Comparison of ENCODE assay signal across 11 mouse cellular contexts in the genomic region with DNA sequence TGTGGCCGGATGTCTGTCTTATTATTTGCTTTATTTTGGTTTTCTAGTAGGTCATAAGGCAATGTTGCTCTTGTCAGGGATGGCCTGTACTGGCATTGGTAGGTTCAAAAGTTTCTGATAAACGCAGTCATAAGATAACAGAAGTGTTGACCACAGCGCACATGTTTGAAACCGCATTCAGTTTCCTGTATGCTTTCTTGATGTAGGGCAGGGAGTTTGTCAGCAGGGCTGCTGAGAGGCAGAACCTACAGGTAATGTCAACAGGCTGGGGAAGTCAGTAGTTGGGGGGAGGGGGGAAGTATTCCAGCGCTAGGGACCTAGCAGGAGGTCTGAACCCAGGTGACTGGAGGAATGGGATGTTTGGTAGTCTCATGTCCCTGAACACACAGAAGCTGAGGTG. TPM values are rescaled to one million over a fixed set of nuclear protein-coding genes. Genes with fewer than 3 reads are reported as not detected.
DNase-seq lines count a peak whose midpoint lies in the region; ATAC-seq and TF ChIP-seq lines count a peak whose summit lies in the region.
"Had no signal": no experiment of that assay in that cellular context is flagged by ENCODE, and none has a peak within 500 bp of the region (broad histone marks: within the 10 kb centered on the region; RNA-seq: fewer than 3 reads in every experiment).

No protein-coding gene starts in this region.

- peaks cover 8% of the 10 kb centered on the region; the same call in 1 of the 2 replicates for H3K4me1 ChIP-seq in heart, postnatal 0 days (ENCODE audit: control insufficient read depth, insufficient read depth)
- H3K4me1 ChIP-seq in liver, embryonic 15.5 days (replicated peaks), result peaks cover 48% of the 10 kb centered on the region
- H3K4me1 ChIP-seq in stomach, postnatal 0 days (replicated peaks; ENCODE audit: control insufficient read depth, insufficient read depth), result no peaks in the 10 kb centered on the region
- peaks cover 9% of the 10 kb centered on the region for H3K4me1 ChIP-seq in forebrain, embryonic 16.5 days (replicated peaks; ENCODE audit: control insufficient read depth, insufficient read depth, low read length)

- no peaks in the 10 kb centered on the region for H3K9me3 ChIP-seq in heart, postnatal 0 days (replicated peaks; ENCODE audit: control insufficient read depth, low read length)
- no peaks in the 10 kb centered on the region for H3K9me3 ChIP-seq in liver, embryonic 15.5 days (replicated peaks)
- H3K9me3 ChIP-seq in stomach, postnatal 0 days (ENCODE audit: control insufficient read depth, low read length), result no peaks in the 10 kb centered on the region
- H3K9me3 ChIP-seq in forebrain, embryonic 16.5 days (ENCODE audit: control insufficient read depth, low read length), result no peaks in the 10 kb centered on the region

- no peak for TF ChIP-seq EP300 in heart, postnatal 0 days (IDR thresholded peaks at IDR 0.05; ENCODE audit: low read depth)
- no peak for TF ChIP-seq EP300 in stomach, postnatal 0 days (optimal IDR thresholded peaks at IDR 0.05)

- H3K27me3 ChIP-seq in heart, postnatal 0 days (ENCODE audit: control insufficient read depth, insufficient read depth, low read length), result no peaks in the 10 kb centered on the region
- no peaks in the 10 kb centered on the region for H3K27me3 ChIP-seq in liver, embryonic 15.5 days
- H3K27me3 ChIP-seq in stomach, postnatal 0 days (ENCODE audit: control insufficient read depth, insufficient read depth, low read length), result no peaks in the 10 kb centered on the region
- H3K27me3 ChIP-seq in forebrain, embryonic 16.5 days (replicated peaks; ENCODE audit: control insufficient read depth, insufficient read depth, low read length), result no peaks in the 10 kb centered on the region
- H3K27me3 ChIP-seq: CH12.LX had no signal

- no peak for DNase-seq in heart, postnatal 0 days (ENCODE audit: low spot score)
- DNase-seq in heart, adult 8-10 months (ENCODE audit: low spot score), result no peak
- DNase-seq in stomach, postnatal 0 days (ENCODE audit: low spot score), result peak; percentile 61
- no peak for DNase-seq in adrenal gland, postnatal 14 days
- DNase-seq in frontal cortex, adult 2 months (ENCODE audit: extremely low spot score in 1 of 2, low spot score in 1 of 2), result no peak
- DNase-seq: cerebellum, adult 8-10 months; kidney, postnatal 25 days had no signal

- H3K4me2 ChIP-seq in heart, postnatal 0 days (ENCODE audit: low read depth, low read length), result no peak overlapping the region; the same call in 1 of the 2 replicates
- peak overlapping the region; percentile 17 for H3K4me2 ChIP-seq in liver, embryonic 15.5 days
- H3K4me2 ChIP-seq in stomach, postnatal 0 days (replicated peaks; ENCODE audit: low read depth), result no peak overlapping the region
- no peak overlapping the region for H3K4me2 ChIP-seq in forebrain, embryonic 16.5 days (ENCODE audit: low read length)

- H3K36me3 ChIP-seq in heart, postnatal 0 days (replicated peaks; ENCODE audit: control insufficient read depth, insufficient read depth, low read length), result no peaks in the 10 kb centered on the region
- no peaks in the 10 kb centered on the region for H3K36me3 ChIP-seq in liver, embryonic 15.5 days (replicated peaks)
- H3K36me3 ChIP-seq in stomach, postnatal 0 days (ENCODE audit: control insufficient read depth, insufficient read depth, low read length), result no peaks in the 10 kb centered on the region
- no peaks in the 10 kb centered on the region for H3K36me3 ChIP-seq in forebrain, embryonic 16.5 days (ENCODE audit: control insufficient read depth, insufficient read depth)

- no peak for TF ChIP-seq CTCF in heart, postnatal 0 days (IDR thresholded peaks at IDR 0.05; ENCODE audit: low read depth)
- TF ChIP-seq CTCF in stomach, postnatal 0 days (IDR thresholded peaks at IDR 0.05; ENCODE audit: low read depth), result no peak

- H3K9ac ChIP-seq in heart, postnatal 0 days (replicated peaks; ENCODE audit: low read depth, low read length), result no peak overlapping the region
- no peak overlapping the region for H3K9ac ChIP-seq in liver, embryonic 15.5 days
- H3K9ac ChIP-seq in stomach, postnatal 0 days (ENCODE audit: low read length), result 0 out of 2 replicates have a peak overlapping the region, but pooled peaks have one; percentile 8
- H3K9ac ChIP-seq in forebrain, embryonic 16.5 days (replicated peaks; ENCODE audit: low read depth, low read length), result no peak overlapping the region

- no peak overlapping the region for H3K4me3 ChIP-seq in heart, postnatal 0 days (ENCODE audit: low read depth, low read length)
- H3K4me3 ChIP-seq in liver, embryonic 15.5 days (replicated peaks), result no peak overlapping the region
- no peak overlapping the region for H3K4me3 ChIP-seq in stomach, postnatal 0 days (ENCODE audit: low read depth, low read length)
- H3K4me3 ChIP-seq in forebrain, embryonic 16.5 days (replicated peaks; ENCODE audit: low read length), result no peak overlapping the region

- ATAC-seq in heart, postnatal 0 days (ENCODE audit: insufficient read depth, low read depth), result no peak
- ATAC-seq in activated CD4-positive, CD25-positive, alpha-beta regulatory T cell, adult 4 months, result peak; percentile 92
- ATAC-seq in liver, embryonic 15.5 days (ENCODE audit: insufficient read depth), result peak; percentile 55
- peak; percentile 72 for ATAC-seq in stomach, postnatal 0 days (ENCODE audit: low FRiP score, low TSS enrichment)
- ATAC-seq in forebrain, embryonic 16.5 days, result no peak

- 34% methylated on average over 5 of the region's 5 CpGs for WGBS in heart, postnatal 0 days
- WGBS in liver, embryonic 15.5 days (ENCODE audit: insufficient replicate concordance), result 4% methylated on average over 5 of the region's 5 CpGs
- 45% methylated on average over 5 of the region's 5 CpGs for WGBS in stomach, postnatal 0 days
- 86% methylated on average over 5 of the region's 5 CpGs for WGBS in forebrain, embryonic 16.5 days

- peak overlapping the region; percentile 27; the same call in 1 of the 2 replicates for H3K27ac ChIP-seq in heart, postnatal 0 days (ENCODE audit: low read depth)
- H3K27ac ChIP-seq in liver, embryonic 15.5 days (replicated peaks), result peak overlapping the region; percentile 79
- H3K27ac ChIP-seq in stomach, postnatal 0 days (replicated peaks), result peak overlapping the region; percentile 84
- H3K27ac ChIP-seq in forebrain, embryonic 16.5 days (ENCODE audit: low read length), result no peak overlapping the region

RNA-seq across cellular contexts. Expression of gene Prdm10, which starts 20.8 kb away (rescaled TPM):
- 2.6 and 5.8 TPM in 2 replicates for total RNA-seq in heart, postnatal 0 days (2014; rRNA removed; ENCODE audit: low replicate concordance)
- 1.2 and 1.3 TPM in 2 replicates for polyA plus RNA-seq in heart, postnatal 0 days (2015; fragmentation: Nextera tagmentation; extraction: Ambion mirVana)
- 1 to 10 TPM; 4.4 to 6.2 (median 5.2) TPM for total RNA-seq in heart, adult 8-10 months (2022)
- 1 to 10 TPM; 7.3 to 7.8 TPM for polyA plus RNA-seq in activated CD4-positive, CD25-positive, alpha-beta regulatory T cell, adult 4 months (2017; shearing (Covaris generic))
- polyA plus RNA-seq in liver, embryonic 15.5 days (2015; fragmentation: Nextera tagmentation; extraction: Ambion mirVana), result 2.3 and 3.0 TPM in 2 replicates
- polyA plus RNA-seq in stomach, postnatal 0 days (2015; fragmentation: Nextera tagmentation; extraction: Ambion mirVana), result 1.1 and 1.2 TPM in 2 replicates
- total RNA-seq in adrenal gland, postnatal 14 days (2021), result 8.0 and 8.3 TPM in 2 replicates
- polyA plus RNA-seq in forebrain, embryonic 16.5 days (2015; fragmentation: Nextera tagmentation; extraction: Ambion mirVana), result 9.8 and 12.1 TPM in 2 replicates
- 20.5 and 21.2 TPM in 2 replicates for polyA plus RNA-seq in frontal cortex, adult 2 months (2012; rRNA removed)

Comparison
In these comparisons a context has a peak if more than half of its experiments do, and no peak if none do; other contexts are left out.
1. ATAC-seq: peak in activated CD4-positive, CD25-positive, alpha-beta regulatory T cell, adult 4 months (single experiment), liver, embryonic 15.5 days (single experiment) and stomach, postnatal 0 days (single experiment); none in heart, postnatal 0 days (single experiment) and forebrain, embryonic 16.5 days (single experiment).